Mouse (Mus musculus) CH12.LX (cell line): ENCODE measurements around the gene Stoml2. TPM values are rescaled to one million over a fixed set of nuclear protein-coding genes. Genes with fewer than 3 reads are reported as not detected.
A peak's percentile ranks its signal among the peaks of the same experiment; 100 is the strongest.

ENCODE experiments used
- DNase-seq: peaks from one replicate; pipeline ENCODE4 v3.0.0-alpha.2; 2013; ENCODE audit errors: extremely low read depth
- H3K27ac ChIP-seq: 2 replicates; pipeline ENCODE4 v1.5.1; 2012; ENCODE audit warnings: low read depth, mild to moderate bottlenecking, control low read depth, moderate library complexity; ENCODE audit not compliant: insufficient read depth
- H3K27me3 ChIP-seq: replicated peaks from 2 replicates; pipeline ENCODE3; 2012; ENCODE audit warnings: inconsistent platforms
- H3K36me3 ChIP-seq, 2 experiments: replicated peaks in 1 of 2; 2 replicates each; pipeline versions ENCODE3 to v1.6.1; 2012; ENCODE audit warnings: inconsistent platforms in 1 of 2, low read length in 1 of 2, mild to moderate bottlenecking in 1 of 2, mixed read lengths in 1 of 2, moderate library complexity in 1 of 2; ENCODE audit not compliant: control insufficient read depth in 1 of 2, insufficient read depth in 1 of 2
- H3K4me1 ChIP-seq, 2 experiments: 2 replicates each; pipeline ENCODE4 v1.6.1; 2012; ENCODE audit warnings: inconsistent platforms in 1 of 2, moderate library complexity in 1 of 2; ENCODE audit not compliant: insufficient read depth in 2 of 2, control insufficient read depth in 1 of 2
- H3K4me2 ChIP-seq: 2 replicates; pipeline ENCODE4 v1.6.1; 2012; ENCODE audit warnings: low read depth, mild to moderate bottlenecking, control low read depth; ENCODE audit not compliant: poor library complexity, insufficient read depth, severe bottlenecking
- H3K4me3 ChIP-seq, 3 experiments: fragments of 150-350 bp in 1 of 3; sonication (generic) in 1 of 3; replicated peaks in 1 of 3; 2 replicates each; pipeline versions ENCODE3 to v1.5.1; 2011 to 2012; ENCODE audit warnings: low read depth in 2 of 3, low read length in 2 of 3, mild to moderate bottlenecking in 2 of 3, moderate library complexity in 2 of 3, control low read depth in 1 of 3, improper control_type of control experiment in 1 of 3, inconsistent platforms in 1 of 3, mixed read lengths in 1 of 3; ENCODE audit not compliant: poor library complexity in 1 of 3
- H3K79me2 ChIP-seq: replicated peaks from 2 replicates; pipeline ENCODE4 v1.6.1; 2012; ENCODE audit warnings: mild to moderate bottlenecking, moderate library complexity; ENCODE audit not compliant: control insufficient read depth, poor library complexity, insufficient read depth, severe bottlenecking; ENCODE audit errors: extremely low read depth
- H3K9ac ChIP-seq: 2 replicates; pipeline ENCODE4 v1.6.1; 2012; ENCODE audit warnings: low read depth, mild to moderate bottlenecking, control low read depth, moderate library complexity; ENCODE audit not compliant: insufficient read depth
- H3K9me3 ChIP-seq: replicated peaks from 2 replicates; pipeline ENCODE3; 2012; ENCODE audit warnings: low read length, inconsistent platforms, mixed read lengths
- BHLHE40 ChIP-seq: IDR thresholded peaks from 2 replicates; pipeline ENCODE4 v1.6.1; 2011; ENCODE audit warnings: mild to moderate bottlenecking, low read depth, low read length, improper control_type of control experiment
- CHD1 ChIP-seq: IDR thresholded peaks from 2 replicates; pipeline ENCODE4 v1.6.1; 2012; ENCODE audit warnings: low read depth, low read length, improper control_type of control experiment, inconsistent platforms
- CHD2 ChIP-seq: IDR thresholded peaks from 2 replicates; pipeline ENCODE4 v1.6.1; 2011; ENCODE audit warnings: low read length, improper control_type of control experiment
- E2F4 ChIP-seq: IDR thresholded peaks from 2 replicates; pipeline ENCODE4 v1.6.1; 2011; ENCODE audit warnings: low read depth, low read length, improper control_type of control experiment; ENCODE audit not compliant: insufficient replicate concordance
- ELF1 ChIP-seq: IDR thresholded peaks from 2 replicates; pipeline ENCODE4 v1.6.1; 2014; ENCODE audit warnings: low read depth, mild to moderate bottlenecking, inconsistent platforms, low read length, improper control_type of control experiment
- EP300 ChIP-seq: IDR thresholded peaks from 2 replicates; pipeline ENCODE4 v1.6.1; 2011; ENCODE audit warnings: low read length, improper control_type of control experiment
- ETS1 ChIP-seq: conservative IDR thresholded peaks from 2 replicates; pipeline ENCODE4 v1.6.1; 2012; ENCODE audit warnings: low read depth, mild to moderate bottlenecking, inconsistent platforms, low read length, improper control_type of control experiment, moderate library complexity
- JUN ChIP-seq: IDR thresholded peaks from 2 replicates; pipeline ENCODE4 v1.6.1; 2011; ENCODE audit warnings: low read depth, mild to moderate bottlenecking, low read length, improper control_type of control experiment, moderate library complexity; ENCODE audit not compliant: insufficient read depth
- MAFK ChIP-seq: IDR thresholded peaks from 2 replicates; pipeline ENCODE4 v1.6.1; 2011; ENCODE audit warnings: low read length, improper control_type of control experiment; ENCODE audit not compliant: insufficient replicate concordance
- MEF2A ChIP-seq: IDR thresholded peaks from 2 replicates; pipeline ENCODE4 v1.6.1; 2014; ENCODE audit warnings: low read depth, mild to moderate bottlenecking, inconsistent platforms, low read length, improper control_type of control experiment, borderline replicate concordance
- MXI1 ChIP-seq: IDR thresholded peaks from 2 replicates; pipeline ENCODE4 v1.6.1; 2011; ENCODE audit warnings: mild to moderate bottlenecking, low read depth, low read length, improper control_type of control experiment
- MYC ChIP-seq: IDR thresholded peaks from 2 replicates; pipeline ENCODE4 v1.6.1; 2011; ENCODE audit warnings: low read depth, mild to moderate bottlenecking, improper control_type of control experiment, low read length
- POLR2A ChIP-seq: IDR thresholded peaks from 2 replicates; pipeline ENCODE4 v1.6.1; 2011; ENCODE audit warnings: low read depth, mild to moderate bottlenecking, improper control_type of control experiment, low read length
- POLR2AphosphoS2 ChIP-seq: IDR thresholded peaks from 2 replicates; pipeline ENCODE4 v1.6.1; 2011; ENCODE audit warnings: low read depth, low read length, improper control_type of control experiment
- SIN3A ChIP-seq: IDR thresholded peaks from 2 replicates; pipeline ENCODE4 v1.6.1; 2012; ENCODE audit warnings: low read length, improper control_type of control experiment, inconsistent platforms
- TBP ChIP-seq: conservative IDR thresholded peaks from 2 replicates; pipeline ENCODE4 v1.6.1; 2011; ENCODE audit warnings: low read depth, low read length, improper control_type of control experiment
- TCF12 ChIP-seq: IDR thresholded peaks from 2 replicates; pipeline ENCODE4 v1.6.1; 2014; ENCODE audit warnings: low read depth, mild to moderate bottlenecking, inconsistent platforms, low read length, improper control_type of control experiment
- USF2 ChIP-seq: conservative IDR thresholded peaks from 2 replicates; pipeline ENCODE4 v1.6.1; 2011; ENCODE audit warnings: low read depth, low read length, improper control_type of control experiment
- ZMIZ1 ChIP-seq: IDR thresholded peaks from 2 replicates; pipeline ENCODE4 v1.6.1; 2012; ENCODE audit warnings: low read depth, mild to moderate bottlenecking, inconsistent platforms, low read length, improper control_type of control experiment
- ZNF384 ChIP-seq: IDR thresholded peaks from 2 replicates; pipeline ENCODE4 v1.6.1; 2012; ENCODE audit warnings: low read depth, low read length, improper control_type of control experiment, inconsistent platforms
- dilution Hi-C: fragments of 300-500 bp; cut with MboI; formaldehyde crosslinking; loops from 2 replicates; pipeline ENCODE4 v1.14.3; 2020; ENCODE audit warnings: low sequenced_read_pairs; ENCODE audit not compliant: extremely low pct_unique_long_range_greater_than_20kb, extremely low pct_ligation_motif_present
- in situ Hi-C: fragments of 300-500 bp; cut with MboI; formaldehyde crosslinking; loops from 3 replicates; pipeline ENCODE4 v1.14.3; 2019; ENCODE audit warnings: low sequenced_read_pairs, low pct_ligation_motif_present, low pct_unique_long_range_greater_than_20kb, mixed read lengths
- polyA plus RNA-seq: library from polyadenylated mRNA; unstranded; fragments of >175 nt; gene quantifications from 2 replicates; pipeline ENCODE4 v1.2.1, GENCODE M21; 2012; ENCODE audit warnings: low read depth; ENCODE audit not compliant: insufficient read length
- total RNA-seq, 2 experiments: library from RNA; depleted of rRNA; stranded (reverse); fragments of 300-350 nt in 1 of 2; fragments of >200 nt in 1 of 2; gene quantifications; 2 replicates each; pipeline ENCODE4 v1.2.3; 2012 to 2014

Stoml2 gene
- total and polyA plus RNA-seq, 3 experiments, result 293 to 330 (median 296) TPM

DNA sequence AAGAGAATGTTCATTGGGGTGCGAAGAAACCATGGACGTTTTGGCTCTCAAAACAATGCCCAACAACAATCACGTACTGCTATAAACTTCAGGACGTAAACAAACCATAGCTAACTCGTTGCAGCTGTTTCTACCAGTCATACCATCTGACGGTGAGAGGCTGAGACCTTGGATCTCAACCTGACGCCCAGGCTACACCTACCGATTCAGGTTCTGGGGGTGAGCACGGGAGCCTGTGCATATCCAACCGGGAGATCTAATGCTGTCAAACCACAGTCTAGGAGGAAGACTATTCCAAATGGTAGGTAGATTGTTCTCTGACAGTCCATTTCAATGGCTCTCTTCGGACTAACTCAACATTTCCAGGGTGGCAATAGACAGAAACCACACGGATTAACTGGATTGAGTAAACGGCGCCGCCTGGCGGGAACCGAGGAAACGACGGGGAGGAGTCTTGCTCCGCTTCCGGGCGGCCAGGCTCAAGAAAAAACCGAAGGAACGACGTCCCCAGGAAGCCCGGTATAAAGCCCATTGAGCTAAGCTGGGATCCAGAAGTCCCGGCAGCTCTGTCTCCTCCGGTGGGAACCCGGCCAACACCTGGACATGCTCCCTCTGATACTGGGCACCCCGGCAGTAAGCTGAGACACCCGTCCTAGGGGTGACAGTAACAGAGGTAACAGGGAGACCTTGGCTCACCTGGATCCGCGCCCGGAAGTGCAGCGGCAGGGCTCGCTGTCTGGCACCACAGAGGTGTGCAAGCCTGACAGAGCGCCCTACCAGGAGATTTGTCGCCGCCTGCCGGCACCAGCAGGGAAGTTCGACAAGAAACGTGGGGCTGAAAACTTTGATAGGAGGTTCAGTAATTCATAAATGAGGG lies 6.2 kb downstream of the Stoml2 start, which contains the start of gene Pigo (continued):
- no peak for TF ChIP-seq USF2

DNA sequence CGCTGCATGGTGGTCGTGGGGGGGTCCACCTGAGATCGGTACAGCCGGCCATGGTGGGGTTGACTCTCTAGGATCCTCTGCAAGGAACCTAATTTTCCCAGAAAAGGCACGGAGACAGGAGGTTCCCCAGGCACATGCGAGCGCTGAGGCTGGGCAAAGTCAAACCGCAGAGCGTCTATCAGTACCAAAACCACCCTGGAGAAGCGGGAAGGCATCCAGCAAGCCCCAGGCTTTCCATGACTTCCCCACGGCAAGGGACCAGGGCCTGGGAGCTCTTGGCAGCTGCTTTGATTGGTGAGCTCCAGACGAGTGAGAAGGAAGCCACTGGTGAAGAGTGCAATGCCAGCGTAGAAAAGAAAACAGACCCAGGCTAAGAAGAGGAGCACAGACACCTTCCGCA lies 6.8 kb downstream of the Stoml2 start:
- in situ Hi-C loops (loop anchor here (25.0 kb wide), 1 partner anchor 538 kb away; the partner anchor contains the start of genes Creb3 and Tln1), dilution Hi-C loops (no loop called here)
- Histone ChIP-seq H3K27me3 (no peaks in the 10 kb centered on the region), H3K4me3 (peak overlapping the region; percentile 59 to 77 (median 59)), H3K4me2 (peak overlapping the region; percentile 89), H3K79me2 (peaks cover 5% of the 10 kb centered on the region; the same call in 1 of the 2 replicates), H3K4me1 (peaks cover 7 to 19% of the 10 kb centered on the region in 2 experiments), H3K27ac (no peak overlapping the region), H3K9me3 (no peaks in the 10 kb centered on the region), H3K36me3 (peaks cover 54 to 84% of the 10 kb centered on the region in 2 experiments), H3K9ac (peak overlapping the region; percentile 76)
- DNase-seq, result no peak
- TF ChIP-seq TCF12 (no peak), CHD2 (no peak), JUN (no peak), ELF1 (no peak), TBP (no peak), EP300 (no peak), MYC (no peak), ZMIZ1 (no peak), ETS1 (no peak), POLR2A (no peak), MXI1 (no peak), SIN3A (no peak), ZNF384 (no peak), E2F4 (no peak)

DNA sequence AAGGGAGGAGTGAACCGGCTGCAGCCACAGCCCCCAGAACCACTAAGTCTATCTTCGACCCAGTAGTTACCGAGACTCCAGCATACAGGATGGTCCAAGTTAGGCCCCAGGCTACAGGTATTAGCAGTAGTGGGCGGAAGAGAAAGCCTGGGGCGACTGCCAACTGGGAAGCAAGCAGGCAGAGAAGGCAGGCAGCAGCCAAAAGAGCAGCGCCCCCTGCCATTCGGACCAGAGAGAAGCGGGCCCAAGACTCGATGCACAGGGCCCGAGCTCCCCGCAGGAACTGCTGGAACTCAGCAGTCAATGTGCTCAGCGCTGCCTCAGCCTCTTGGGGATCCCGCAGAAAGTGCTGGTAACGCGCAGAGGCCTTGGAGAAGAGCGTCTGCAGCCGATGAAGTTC lies 10.2 kb downstream of the Stoml2 start:
- no peak for TF ChIP-seq BHLHE40
- no peak for TF ChIP-seq POLR2AphosphoS2
- TF ChIP-seq TBP, result no peak
- TF ChIP-seq SIN3A, result no peak
- TF ChIP-seq CHD1, result no peak
- no peak for TF ChIP-seq MEF2A
- no peak for TF ChIP-seq MAFK
- in situ Hi-C loops, result loop anchor here (25.0 kb wide), 1 partner anchor 541 kb away; the partner anchor contains the start of genes Creb3 and Tln1
- Histone ChIP-seq H3K4me3 (no peak overlapping the region), H3K36me3 (peaks cover 58 to 82% of the 10 kb centered on the region in 2 experiments), H3K4me2 (no peak overlapping the region), H3K79me2 (0 out of 2 replicates have a peak, but pooled peaks cover 5% of the 10 kb centered on the region), H3K4me1 (peaks cover 7 to 15% of the 10 kb centered on the region in 2 experiments), H3K27ac (no peak overlapping the region), H3K27me3 (no peaks in the 10 kb centered on the region), H3K9ac (no peak overlapping the region), H3K9me3 (no peaks in the 10 kb centered on the region)
- dilution Hi-C loops, result no loop called here
- DNase-seq, result no peak
